Mouse (Mus musculus) forebrain, embryonic 13.5 days (tissue): Measurements from ENCODE around the gene Dusp16. TPM values are rescaled to one million over a fixed set of nuclear protein-coding genes. Genes with fewer than 3 reads are reported as not detected.
A peak's percentile ranks its signal among the peaks of the same experiment; 100 is the strongest.

Experiments
- ATAC-seq: fragments of 200-750 bp; cut with Nextera tagmentation; 2 replicates; pipeline ENCODE4 v1.8.0; 2017
- H3K27ac ChIP-seq: fragments of 300-500 bp; sonication (generic); 2 replicates; pipeline ENCODE4 v1.5.1; 2015; ENCODE audit warnings: inconsistent platforms, mild to moderate bottlenecking, moderate library complexity
- H3K27me3 ChIP-seq: fragments of 300-500 bp; sonication (generic); 2 replicates; pipeline ENCODE4 v1.6.1; 2015; ENCODE audit warnings: mild to moderate bottlenecking, inconsistent platforms
- H3K36me3 ChIP-seq: fragments of 300-500 bp; sonication (generic); 2 replicates; pipeline ENCODE4 v1.6.1; 2015; ENCODE audit warnings: mild to moderate bottlenecking, inconsistent platforms; ENCODE audit not compliant: poor library complexity, severe bottlenecking
- H3K4me1 ChIP-seq: fragments of 300-500 bp; sonication (generic); 2 replicates; pipeline ENCODE4 v1.6.1; 2015; ENCODE audit warnings: inconsistent platforms
- H3K4me2 ChIP-seq: fragments of 300-500 bp; sonication (generic); 2 replicates; pipeline ENCODE4 v1.6.1; 2015; ENCODE audit warnings: inconsistent platforms, mild to moderate bottlenecking, moderate library complexity
- H3K4me3 ChIP-seq: fragments of 300-500 bp; sonication (generic); 2 replicates; pipeline ENCODE4 v1.5.1; 2015; ENCODE audit warnings: mild to moderate bottlenecking, inconsistent platforms
- H3K9ac ChIP-seq: fragments of 300-500 bp; sonication (generic); 2 replicates; pipeline ENCODE4 v1.6.1; 2015; ENCODE audit warnings: mild to moderate bottlenecking, inconsistent platforms
- H3K9me3 ChIP-seq: fragments of 300-500 bp; sonication (generic); replicated peaks from 2 replicates; pipeline ENCODE4 v1.6.1; 2016; ENCODE audit warnings: inconsistent platforms
- WGBS: fragments of 180-500 bp; shearing (Covaris S2); methylation state at CpG from one replicate; pipeline ENCODE4 v1.1.7; 2015; 5-methylcytosine and 5-hydroxymethylcytosine counted together
- polyA plus RNA-seq: library from polyadenylated mRNA; unstranded; fragments of >200 nt; fragmentation: Nextera tagmentation; extraction: Ambion mirVana; gene quantifications from 2 replicates; pipeline ENCODE4 v1.2.1, GENCODE M21; 2015

The Dusp16 gene
- polyA plus RNA-seq, 1 experiment from 2014 or later: 15.4 TPM

DNA sequence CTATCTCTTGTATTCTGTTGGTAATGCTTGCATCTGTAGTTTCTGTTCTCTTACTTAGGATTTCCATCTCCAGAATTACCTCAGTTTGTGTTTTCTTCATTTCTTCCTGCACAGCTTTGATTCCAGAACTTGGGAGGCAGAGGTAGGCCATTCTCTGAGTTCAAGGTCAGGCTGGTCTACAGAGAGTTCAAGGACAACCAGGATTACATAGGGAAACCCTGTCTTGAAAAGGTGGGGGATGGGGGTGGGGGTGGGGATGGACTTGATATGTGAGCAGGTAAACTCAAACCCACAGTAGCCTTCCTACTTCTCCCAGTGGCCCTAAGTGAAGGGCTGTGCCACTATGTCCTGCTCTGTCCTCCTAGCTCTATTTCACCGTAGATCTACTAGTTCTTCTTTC lies 20.6 kb upstream of the Dusp16 start:
- Histone ChIP-seq H3K9me3 (no peaks in the 10 kb centered on the region), H3K4me1 (no peaks in the 10 kb centered on the region), H3K4me3 (no peak overlapping the region), H3K27ac (no peak overlapping the region), H3K4me2 (no peak overlapping the region), H3K27me3 (no peaks in the 10 kb centered on the region), H3K9ac (no peak overlapping the region), H3K36me3 (no peaks in the 10 kb centered on the region)
- WGBS: 95% methylated on average over 1 of the region's 1 CpGs
- ATAC-seq: no peak

DNA sequence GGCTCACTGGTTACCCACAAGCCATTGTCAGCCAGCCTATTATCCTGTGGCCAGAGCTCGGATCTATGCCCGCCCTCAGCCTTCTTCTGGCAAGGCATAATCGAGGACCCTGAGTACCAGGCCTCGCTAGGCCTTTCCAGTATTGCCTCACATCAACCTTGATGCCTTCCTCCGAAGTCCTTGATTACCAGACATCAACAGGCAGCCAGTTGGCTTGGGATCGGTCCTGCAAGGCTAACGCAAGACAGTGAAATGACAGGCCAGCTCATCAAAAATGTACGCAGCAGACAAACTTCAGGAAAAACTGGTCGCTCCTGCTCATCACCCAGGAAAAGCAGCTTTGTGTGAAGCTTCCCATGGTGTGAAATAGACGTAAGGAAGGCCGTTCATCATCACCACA lies 15.4 kb upstream of the Dusp16 start:
- H3K36me3 ChIP-seq: no peaks in the 10 kb centered on the region
- WGBS: 88% methylated on average over 11 of the region's 11 CpGs
- H3K27me3 ChIP-seq: no peaks in the 10 kb centered on the region
- no peak overlapping the region for H3K4me2 ChIP-seq
- no peaks in the 10 kb centered on the region for H3K9me3 ChIP-seq
- H3K4me3 ChIP-seq: no peak overlapping the region
- no peak overlapping the region for H3K9ac ChIP-seq
- no peak overlapping the region for H3K27ac ChIP-seq
- H3K4me1 ChIP-seq: no peaks in the 10 kb centered on the region
- no peak for ATAC-seq

DNA sequence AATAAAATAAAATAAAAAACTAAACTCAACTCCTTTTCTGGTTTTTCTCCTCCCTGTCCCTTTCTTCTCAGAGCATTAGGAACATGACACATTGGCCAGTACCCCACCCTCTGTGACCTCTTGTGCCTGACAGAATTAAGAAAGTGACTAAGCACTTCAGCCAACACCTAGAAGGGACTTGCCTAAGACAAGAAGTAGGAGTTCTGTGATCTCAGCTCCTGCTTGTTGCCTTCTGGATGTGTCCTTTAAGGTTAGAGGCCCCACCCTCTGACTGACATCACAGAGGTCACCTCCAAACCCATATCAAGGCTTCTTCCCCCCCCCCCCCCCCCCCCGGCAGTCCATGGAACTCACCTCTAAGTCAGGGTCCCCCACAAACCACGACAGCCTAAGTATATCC lies 14.7 kb upstream of the Dusp16 start:
- Histone ChIP-seq H3K4me3 (no peak overlapping the region), H3K4me2 (no peak overlapping the region), H3K4me1 (no peaks in the 10 kb centered on the region), H3K9me3 (no peaks in the 10 kb centered on the region), H3K36me3 (no peaks in the 10 kb centered on the region), H3K27ac (no peak overlapping the region), H3K27me3 (no peaks in the 10 kb centered on the region), H3K9ac (no peak overlapping the region)
- WGBS: 91% methylated on average over 1 of the region's 2 CpGs
- ATAC-seq: no peak

DNA sequence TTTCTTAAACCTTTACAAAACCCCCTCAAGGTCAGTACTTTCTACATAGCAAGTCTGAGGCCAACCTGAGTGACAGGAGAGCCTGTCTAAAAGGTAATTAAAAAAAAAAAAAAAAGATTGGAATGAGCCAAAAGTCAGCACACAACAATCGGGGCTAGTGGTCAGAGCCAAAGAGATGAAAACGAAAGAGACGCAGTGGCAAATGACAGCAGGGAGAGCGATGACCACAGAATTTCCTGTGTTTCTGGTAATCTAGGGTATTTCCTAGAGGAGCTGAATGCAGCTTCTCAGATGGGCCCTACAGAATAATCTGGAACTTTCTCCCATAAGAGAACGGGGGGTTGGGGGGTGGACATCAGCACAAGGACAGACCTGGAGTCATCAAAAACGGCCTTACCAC lies 13.7 kb upstream of the Dusp16 start:
- no peak overlapping the region for H3K4me2 ChIP-seq
- no peak for ATAC-seq
- H3K9ac ChIP-seq: no peak overlapping the region
- H3K27me3 ChIP-seq: no peaks in the 10 kb centered on the region
- H3K27ac ChIP-seq: no peak overlapping the region
- WGBS: 92% methylated on average over 6 of the region's 6 CpGs
- H3K4me1 ChIP-seq: no peaks in the 10 kb centered on the region
- H3K9me3 ChIP-seq: no peaks in the 10 kb centered on the region
- no peaks in the 10 kb centered on the region for H3K36me3 ChIP-seq
- H3K4me3 ChIP-seq: no peak overlapping the region

DNA sequence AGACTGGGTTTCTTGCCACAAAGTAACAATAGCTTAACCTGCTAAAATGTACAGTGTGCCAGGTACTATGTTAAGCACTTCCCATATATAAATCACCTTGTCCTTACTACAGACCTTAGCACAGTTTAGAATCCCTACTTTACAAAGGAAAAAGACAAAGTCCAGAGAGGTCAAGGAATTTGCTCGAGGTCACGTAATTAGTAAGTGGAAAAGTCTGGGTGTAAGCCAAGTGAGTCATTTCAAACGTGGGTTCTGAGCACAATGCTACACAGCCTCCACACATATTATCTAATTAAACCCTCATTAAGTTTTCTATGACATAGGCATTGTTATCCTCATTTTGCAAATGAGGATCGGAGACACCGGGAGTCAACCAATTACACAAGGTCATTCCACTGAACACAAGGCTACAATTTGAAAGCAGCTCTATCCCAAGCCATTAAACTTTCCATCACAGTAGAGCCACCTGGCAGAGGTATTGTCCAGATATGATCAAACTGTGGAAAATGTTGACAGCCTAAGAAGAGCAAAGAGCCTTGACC lies 12.4 kb upstream of the Dusp16 start:
- no peaks in the 10 kb centered on the region for H3K27me3 ChIP-seq
- no peak overlapping the region for H3K9ac ChIP-seq
- no peak overlapping the region for H3K4me2 ChIP-seq
- H3K4me1 ChIP-seq: no peaks in the 10 kb centered on the region
- 49% methylated on average over 5 of the region's 5 CpGs for WGBS
- no peak for ATAC-seq
- no peaks in the 10 kb centered on the region for H3K9me3 ChIP-seq
- H3K4me3 ChIP-seq: no peak overlapping the region
- no peak overlapping the region for H3K27ac ChIP-seq
- no peaks in the 10 kb centered on the region for H3K36me3 ChIP-seq

DNA sequence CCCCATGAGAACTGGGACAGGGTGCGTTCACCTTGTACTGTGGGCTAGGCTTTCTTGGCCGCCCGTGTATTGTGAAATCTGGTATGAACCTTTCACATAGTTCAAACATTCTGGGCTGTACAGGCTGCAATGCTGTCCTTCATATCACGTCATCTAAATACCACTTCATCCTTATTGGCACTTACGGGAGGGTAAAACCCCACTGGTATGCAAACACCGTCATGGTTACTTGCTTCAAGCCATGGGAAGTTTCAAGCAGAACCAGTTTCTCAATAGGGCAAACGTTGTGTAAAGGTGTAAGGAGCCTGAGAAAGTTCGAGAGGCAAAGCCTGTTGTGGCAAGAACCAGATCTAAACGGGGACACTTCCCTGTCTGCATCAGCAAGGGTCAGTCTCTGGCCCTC lies 10.2 kb upstream of the Dusp16 start:
- no peak overlapping the region for H3K4me3 ChIP-seq
- no peak overlapping the region for H3K9ac ChIP-seq
- H3K27me3 ChIP-seq: no peaks in the 10 kb centered on the region
- H3K36me3 ChIP-seq: no peaks in the 10 kb centered on the region
- no peaks in the 10 kb centered on the region for H3K4me1 ChIP-seq
- no peak overlapping the region for H3K4me2 ChIP-seq
- no peak overlapping the region for H3K27ac ChIP-seq
- 84% methylated on average over 9 of the region's 9 CpGs for WGBS
- ATAC-seq: no peak
- no peaks in the 10 kb centered on the region for H3K9me3 ChIP-seq

DNA sequence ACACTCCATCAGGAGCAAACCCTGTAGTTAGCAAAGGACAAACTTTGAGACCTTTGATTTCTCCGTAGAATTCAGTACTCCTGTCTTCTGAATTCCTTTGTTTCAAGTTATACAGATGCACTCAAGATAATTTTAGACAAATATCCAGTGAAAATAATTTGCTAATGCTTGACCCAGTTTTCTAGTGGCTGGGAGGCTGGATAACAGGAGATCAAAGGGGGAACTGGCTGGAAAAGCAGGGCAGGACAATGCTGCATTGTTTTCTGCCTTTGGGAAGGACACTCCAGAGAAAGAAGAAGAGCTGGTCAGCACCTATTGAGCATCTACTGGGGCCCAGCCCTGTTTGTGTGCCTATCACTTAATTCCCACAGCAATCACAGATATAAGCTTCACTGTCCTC lies 9.1 kb upstream of the Dusp16 start:
- Histone ChIP-seq H3K27ac (no peak overlapping the region), H3K9ac (no peak overlapping the region), H3K9me3 (no peaks in the 10 kb centered on the region), H3K27me3 (no peaks in the 10 kb centered on the region), H3K36me3 (no peaks in the 10 kb centered on the region), H3K4me1 (no peaks in the 10 kb centered on the region), H3K4me2 (no peak overlapping the region), H3K4me3 (no peak overlapping the region)
- WGBS: 62% methylated on average over 1 of the region's 1 CpGs
- ATAC-seq: no peak

DNA sequence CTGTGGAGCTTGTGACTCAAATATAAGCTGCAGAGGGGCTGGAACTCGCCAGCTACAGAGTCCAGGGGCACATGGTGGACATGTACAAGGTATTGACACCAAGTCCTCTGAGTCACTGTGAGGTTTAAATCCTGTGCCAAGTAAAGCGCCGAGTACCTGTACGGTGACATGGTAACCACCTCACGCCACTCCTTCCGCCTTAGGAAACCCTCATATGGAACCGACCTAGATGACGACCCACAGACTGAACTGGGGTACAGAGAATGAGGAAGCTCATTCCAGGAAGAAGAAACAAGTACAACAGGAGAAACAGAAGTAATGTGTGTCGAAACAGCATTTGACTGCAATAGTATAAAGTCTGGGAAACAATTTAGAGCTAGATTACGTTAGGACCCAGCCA lies 3.9 kb upstream of the Dusp16 start:
- Histone ChIP-seq H3K4me1 (0 out of 2 replicates have a peak, but pooled peaks cover 3% of the 10 kb centered on the region), H3K27me3 (no peaks in the 10 kb centered on the region), H3K4me2 (no peak overlapping the region), H3K36me3 (no peaks in the 10 kb centered on the region), H3K27ac (no peak overlapping the region), H3K9me3 (no peaks in the 10 kb centered on the region), H3K4me3 (no peak overlapping the region), H3K9ac (no peak overlapping the region)
- WGBS: 90% methylated on average over 10 of the region's 10 CpGs
- no peak for ATAC-seq

DNA sequence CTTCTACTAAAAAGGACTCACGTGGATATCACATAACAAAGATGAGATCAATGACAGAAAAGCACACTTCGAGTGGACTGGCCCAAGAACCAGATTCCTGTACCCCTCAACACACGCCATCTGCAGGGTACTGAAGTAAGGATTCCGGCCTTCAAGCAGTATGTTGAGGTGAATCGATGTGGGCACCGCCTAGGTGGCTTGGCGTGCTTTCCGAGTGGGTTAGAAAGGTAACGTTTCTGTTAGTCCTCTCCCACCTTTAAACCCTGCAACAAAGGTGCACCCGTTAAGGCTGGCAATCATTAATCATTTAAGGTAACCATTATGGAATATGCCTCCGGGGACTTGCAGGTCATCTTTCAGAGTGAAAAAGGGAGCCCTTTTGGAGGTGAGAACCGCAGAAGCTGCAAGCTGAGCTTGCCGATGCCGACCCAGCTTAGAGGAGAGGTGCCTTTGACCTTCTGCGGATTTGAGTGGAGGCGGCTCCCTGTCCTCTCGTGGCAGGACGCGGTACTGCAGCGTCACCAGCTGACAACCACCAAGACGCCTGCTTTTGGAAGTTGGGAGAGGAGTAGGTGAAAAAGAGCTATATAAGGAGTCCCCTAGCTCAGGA lies 1.6 kb upstream of the Dusp16 start:
- Histone ChIP-seq H3K4me1 (peaks cover 14% of the 10 kb centered on the region; the same call in 1 of the 2 replicates), H3K4me3 (no peak overlapping the region), H3K9ac (no peak overlapping the region), H3K27ac (no peak overlapping the region), H3K27me3 (no peaks in the 10 kb centered on the region), H3K9me3 (no peaks in the 10 kb centered on the region), H3K36me3 (no peaks in the 10 kb centered on the region), H3K4me2 (peak overlapping the region; percentile 42)
- ATAC-seq: peak; percentile 36; the same call in 1 of the 2 replicates
- WGBS: 11% methylated on average over 21 of the region's 21 CpGs

DNA sequence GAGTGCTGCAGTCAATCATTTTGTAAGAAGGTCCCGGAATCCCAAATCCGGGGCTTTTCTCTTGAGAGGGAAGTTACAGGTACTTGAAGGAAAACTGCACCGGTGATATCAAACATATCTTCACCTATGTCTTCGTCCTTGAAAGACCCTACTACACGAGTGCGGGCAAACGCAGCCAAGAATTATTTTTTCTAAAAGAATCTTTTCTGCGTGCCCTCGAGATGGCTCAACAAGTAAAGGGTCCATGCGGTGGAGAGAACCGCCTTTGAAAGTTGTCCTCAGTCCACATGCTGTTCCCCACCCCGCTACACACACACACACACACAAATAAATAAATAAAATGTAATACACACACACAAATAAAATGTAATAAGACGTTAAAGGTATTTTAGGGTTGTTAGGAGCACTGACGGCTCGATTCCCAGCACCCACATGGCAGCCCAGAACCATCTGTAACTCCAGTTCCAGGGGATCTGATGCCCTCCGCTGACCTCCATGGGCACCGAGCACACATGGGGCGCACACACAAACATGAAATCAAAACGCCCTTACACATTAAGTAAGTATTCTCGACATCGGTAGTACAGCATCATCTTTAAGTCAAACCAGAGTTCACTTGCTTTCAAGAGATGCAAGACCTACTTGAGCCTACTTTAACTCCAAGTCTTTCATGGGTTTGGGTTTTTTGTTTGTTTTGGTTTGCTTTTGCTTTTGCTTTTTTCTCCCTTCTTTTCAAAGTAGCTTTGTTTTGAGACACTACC lies 801 bp upstream of the Dusp16 start:
- Histone ChIP-seq H3K4me2 (peak overlapping the region; percentile 68), H3K36me3 (no peaks in the 10 kb centered on the region), H3K9me3 (no peaks in the 10 kb centered on the region), H3K27ac (no peak overlapping the region), H3K27me3 (no peaks in the 10 kb centered on the region), H3K4me1 (peaks cover 14% of the 10 kb centered on the region; the same call in 1 of the 2 replicates), H3K4me3 (peak overlapping the region; percentile 73), H3K9ac (peak overlapping the region; percentile 89)
- ATAC-seq: 0 out of 2 replicates have a peak, but pooled peaks have one; percentile 0
- WGBS: 41% methylated on average over 21 of the region's 21 CpGs

DNA sequence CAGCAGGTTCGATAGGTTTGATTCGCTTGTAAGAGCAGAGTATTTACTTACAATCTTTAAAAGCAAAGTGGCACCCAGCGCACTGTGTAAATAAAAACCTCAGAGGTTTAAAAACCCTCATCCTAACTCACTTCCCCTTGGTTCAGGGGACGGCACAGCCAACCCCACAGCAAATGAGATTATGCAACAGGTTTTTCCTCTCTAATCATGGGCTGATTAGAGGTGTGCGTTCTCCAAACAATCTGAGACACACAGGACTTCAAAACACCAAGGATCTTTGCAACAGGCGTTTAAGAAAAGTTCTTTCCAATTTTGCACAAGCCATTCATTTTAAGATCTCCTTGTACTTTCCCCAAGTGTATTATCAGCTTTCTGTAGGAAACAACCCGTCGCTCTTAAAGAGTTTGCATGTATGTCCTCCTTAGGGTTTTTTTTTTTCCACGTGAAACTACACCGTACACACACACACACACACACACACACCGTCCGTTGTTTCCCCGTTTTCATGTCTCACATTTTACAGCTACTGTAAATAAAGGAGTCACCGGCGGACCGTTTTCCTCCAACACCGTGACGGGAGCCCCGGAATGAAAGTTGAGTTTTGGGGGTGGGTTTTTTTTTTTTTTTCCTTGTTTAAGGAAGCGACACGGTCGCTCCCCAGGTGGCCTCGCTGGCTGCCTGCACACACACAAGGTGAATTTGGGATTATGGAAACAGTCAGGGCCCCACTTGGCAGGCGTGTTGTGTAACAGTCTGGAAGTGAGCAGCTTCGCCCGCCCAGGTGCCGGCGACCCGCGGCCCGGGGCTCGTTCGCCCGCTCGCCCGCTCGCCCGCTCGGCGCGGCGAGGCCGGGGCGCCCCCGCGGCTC lies 940 bp downstream of the Dusp16 start:
- peak overlapping the region; percentile 89 for H3K9ac ChIP-seq
- H3K4me3 ChIP-seq: peak overlapping the region; percentile 73
- no peaks in the 10 kb centered on the region for H3K27me3 ChIP-seq
- peaks cover 14% of the 10 kb centered on the region; the same call in 1 of the 2 replicates for H3K4me1 ChIP-seq
- no peaks in the 10 kb centered on the region for H3K36me3 ChIP-seq
- H3K9me3 ChIP-seq: no peaks in the 10 kb centered on the region
- peak overlapping the region; percentile 68 for H3K4me2 ChIP-seq
- peak overlapping the region; percentile 87 for H3K27ac ChIP-seq
- ATAC-seq: no peak
- 1% methylated on average over 45 of the region's 46 CpGs for WGBS

DNA sequence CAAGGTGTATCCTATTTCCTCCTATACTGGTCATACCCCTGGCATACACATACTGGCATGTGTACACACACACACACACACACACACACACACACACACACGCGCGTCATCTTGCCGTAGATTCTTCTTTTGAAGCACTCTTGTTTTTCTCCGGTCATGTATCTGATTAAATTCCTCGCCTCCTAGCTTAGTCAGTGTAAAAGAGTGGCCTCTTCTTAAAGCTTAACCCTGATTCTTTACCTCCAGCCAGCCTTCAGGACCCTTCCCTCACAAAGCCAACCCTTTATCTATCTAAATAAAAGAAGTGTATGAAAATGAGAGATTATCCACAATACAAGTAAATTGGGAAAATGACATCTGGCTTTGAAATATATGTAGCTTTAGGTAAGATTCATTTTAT lies 3.3 kb downstream of the Dusp16 start:
- H3K4me3 ChIP-seq: no peak overlapping the region
- H3K27me3 ChIP-seq: no peaks in the 10 kb centered on the region
- H3K27ac ChIP-seq: no peak overlapping the region
- peaks cover 14% of the 10 kb centered on the region; the same call in 1 of the 2 replicates for H3K4me1 ChIP-seq
- no peak overlapping the region for H3K9ac ChIP-seq
- H3K4me2 ChIP-seq: 0 out of 2 replicates have a peak overlapping the region, but pooled peaks have one; percentile 12
- ATAC-seq: no peak
- whole genome bisulfite sequencing: 38% methylated on average over 6 of the region's 6 CpGs
- H3K36me3 ChIP-seq: no peaks in the 10 kb centered on the region
- no peaks in the 10 kb centered on the region for H3K9me3 ChIP-seq
